Mouse (Mus musculus): ENCODE results near the gene Fubp1. TPM values are rescaled to one million over a fixed set of nuclear protein-coding genes. Genes with fewer than 3 reads are reported as not detected.

Gene Fubp1
- polyA plus RNA-seq, 1 experiment from 2014 or later = 142 TPM

GRCm38 (mm10) chr3:152261436-152261835 is 51.2 kb downstream of the Fubp1 start:
- Histone ChIP-seq H3K27me3 (replicated peaks) (no peaks in the 10 kb centered on the region), H3K9ac (peak overlapping the region; percentile 81), H3K4me2 (peak overlapping the region; percentile 77), H3K9me3 (replicated peaks) (no peaks in the 10 kb centered on the region), H3K36me3 (no peaks in the 10 kb centered on the region), H3K4me3 (peak overlapping the region; percentile 94), H3K27ac (ENCODE audit: poor library complexity, severe bottlenecking) (peak overlapping the region; percentile 100), H3K4me1 (replicated peaks) (peaks cover 53% of the 10 kb centered on the region)
- no peak for ATAC-seq (ENCODE audit: insufficient number of reproducible peaks, low FRiP score)
- 21% methylated on average over 8 of the region's 8 CpGs for WGBS

DNA sequence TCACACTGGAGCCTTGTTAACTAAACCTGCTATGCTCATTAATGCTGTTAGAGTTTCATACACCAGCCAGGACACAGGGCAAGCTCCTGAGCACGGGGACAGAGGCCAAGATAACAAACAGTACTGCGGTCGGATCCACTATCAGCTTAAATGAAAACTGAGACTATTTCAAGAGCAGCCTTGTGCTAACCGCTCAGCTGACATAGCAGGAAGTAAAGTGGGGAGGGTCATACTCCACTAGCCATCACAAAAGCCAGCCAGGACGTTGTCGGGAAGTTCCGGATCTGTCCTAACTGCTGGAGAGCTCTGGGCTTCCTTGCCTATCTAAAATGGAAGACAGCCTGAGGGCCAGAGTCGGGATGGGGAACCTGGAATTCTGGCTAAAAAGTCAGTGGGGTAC is 51.7 kb downstream of the Fubp1 start:
- 0 out of 2 replicates have a peak, but pooled peaks have one; percentile 35 for ATAC-seq (ENCODE audit: insufficient number of reproducible peaks, low FRiP score)
- WGBS = 3% methylated on average over 8 of the region's 8 CpGs
- Histone ChIP-seq H3K27me3 (replicated peaks) (no peaks in the 10 kb centered on the region), H3K27ac (ENCODE audit: poor library complexity, severe bottlenecking) (peak overlapping the region; percentile 100), H3K36me3 (no peaks in the 10 kb centered on the region), H3K4me1 (replicated peaks) (peaks cover 54% of the 10 kb centered on the region), H3K4me2 (peak overlapping the region; percentile 77), H3K4me3 (peak overlapping the region; percentile 94), H3K9me3 (replicated peaks) (no peaks in the 10 kb centered on the region), H3K9ac (peak overlapping the region; percentile 81)

DNA sequence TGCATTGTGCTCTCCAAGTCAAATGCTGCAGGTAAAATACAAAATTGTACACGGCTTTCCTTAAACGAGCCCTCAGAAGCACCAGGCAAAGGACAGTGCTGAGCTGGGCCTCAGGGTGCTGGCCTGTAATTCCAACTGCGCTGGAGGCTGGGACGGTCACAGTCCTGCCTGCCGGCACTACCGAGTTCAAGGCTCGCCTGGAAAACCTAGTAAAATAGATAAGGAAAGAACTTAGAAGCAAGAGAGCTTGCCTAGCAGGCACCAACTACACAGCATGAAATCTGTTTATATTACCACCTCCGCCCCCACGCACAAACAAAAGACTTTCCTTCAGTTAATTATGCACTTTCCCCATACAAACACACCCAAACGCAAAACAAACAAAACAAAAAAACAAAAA is 54.2 kb downstream of the Fubp1 start:
- H3K4me2 ChIP-seq = peak overlapping the region; percentile 77
- peak overlapping the region; percentile 99 for H3K9ac ChIP-seq
- H3K4me3 ChIP-seq = peak overlapping the region; percentile 94
- ATAC-seq (ENCODE audit: insufficient number of reproducible peaks, low FRiP score) = no peak
- H3K9me3 ChIP-seq (replicated peaks) = no peaks in the 10 kb centered on the region
- H3K36me3 ChIP-seq = no peaks in the 10 kb centered on the region
- peaks cover 51% of the 10 kb centered on the region for H3K4me1 ChIP-seq (replicated peaks)
- no peaks in the 10 kb centered on the region for H3K27me3 ChIP-seq (replicated peaks)
- 22% methylated on average over 10 of the region's 10 CpGs for WGBS
- peak overlapping the region; percentile 100 for H3K27ac ChIP-seq (ENCODE audit: poor library complexity, severe bottlenecking)

GRCm38 (mm10) chr3:152264830-152265229 is 54.6 kb downstream of the Fubp1 start:
- Histone ChIP-seq H3K27ac (ENCODE audit: poor library complexity, severe bottlenecking) (peak overlapping the region; percentile 100), H3K9ac (peak overlapping the region; percentile 99), H3K9me3 (replicated peaks) (no peaks in the 10 kb centered on the region), H3K36me3 (no peaks in the 10 kb centered on the region), H3K27me3 (replicated peaks) (no peaks in the 10 kb centered on the region), H3K4me1 (replicated peaks) (peaks cover 47% of the 10 kb centered on the region), H3K4me2 (peak overlapping the region; percentile 77), H3K4me3 (peak overlapping the region; percentile 94)
- no peak for ATAC-seq (ENCODE audit: insufficient number of reproducible peaks, low FRiP score)
- 24% methylated on average over 12 of the region's 12 CpGs for WGBS

GRCm38 (mm10) chr3:152265351-152266035 is 55.3 kb downstream of the Fubp1 start:
- peak; percentile 85 for ATAC-seq (ENCODE audit: insufficient number of reproducible peaks, low FRiP score)

DNA sequence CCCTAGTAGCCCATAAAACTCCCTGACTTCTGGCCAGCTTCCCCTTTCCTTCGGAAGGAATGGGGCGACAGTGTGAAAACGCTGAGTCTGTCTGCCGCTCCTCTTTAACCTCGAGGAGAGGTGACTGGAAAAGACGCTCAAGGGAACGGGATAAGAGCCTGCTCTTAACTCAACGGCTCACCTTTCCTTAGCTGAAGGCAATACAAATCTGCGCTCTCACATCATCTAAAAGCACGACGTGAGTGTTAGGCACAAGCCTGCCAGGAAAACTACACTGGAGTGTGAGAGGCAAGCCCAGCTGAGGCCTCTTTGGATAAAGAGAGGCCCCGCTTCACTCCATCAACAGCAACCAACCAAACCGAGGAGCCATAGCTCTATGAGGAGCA is 55.8 kb downstream of the Fubp1 start, which contains the start of gene Nexn:
Gene Nexn, minus strand, starts transcription at position 315 of the 386 bp plus-strand sequence.
- WGBS = 2% methylated on average over 13 of the region's 13 CpGs

More at GRCm38 (mm10) chr3:152265351-152266035, 55.3 kb downstream of the Fubp1 start:
- H3K9ac ChIP-seq = peak overlapping the region; percentile 99
- no peaks in the 10 kb centered on the region for H3K27me3 ChIP-seq (replicated peaks)
- H3K4me2 ChIP-seq = peak overlapping the region; percentile 77
- peak overlapping the region; percentile 94 for H3K4me3 ChIP-seq
- no peaks in the 10 kb centered on the region for H3K9me3 ChIP-seq (replicated peaks)
- WGBS = under 1% methylated on average over 57 of the region's 63 CpGs
- peak overlapping the region; percentile 100 for H3K27ac ChIP-seq (ENCODE audit: poor library complexity, severe bottlenecking)
- no peaks in the 10 kb centered on the region for H3K36me3 ChIP-seq
- peaks cover 41% of the 10 kb centered on the region for H3K4me1 ChIP-seq (replicated peaks)

GRCm38 (mm10) chr3:152268099-152268498 is 57.9 kb downstream of the Fubp1 start:
- no peak overlapping the region for H3K4me2 ChIP-seq
- no peaks in the 10 kb centered on the region for H3K9me3 ChIP-seq (replicated peaks)
- ATAC-seq (ENCODE audit: insufficient number of reproducible peaks, low FRiP score) = no peak
- H3K4me1 ChIP-seq (replicated peaks) = peaks cover 39% of the 10 kb centered on the region
- no peak overlapping the region for H3K9ac ChIP-seq
- H3K27ac ChIP-seq (ENCODE audit: poor library complexity, severe bottlenecking) = no peak overlapping the region
- H3K27me3 ChIP-seq (replicated peaks) = no peaks in the 10 kb centered on the region
- H3K4me3 ChIP-seq = no peak overlapping the region
- H3K36me3 ChIP-seq = 0 out of 2 replicates have a peak, but pooled peaks cover under 1% of the 10 kb centered on the region
- 85% methylated on average over 14 of the region's 14 CpGs for WGBS

More for the DNA sequence above, 55.8 kb downstream of the Fubp1 start, which contains the start of gene Nexn:
- ATAC-seq (ENCODE audit: insufficient number of reproducible peaks, low FRiP score) = 0 out of 2 replicates have a peak, but pooled peaks have one; percentile 10
- peak within 1 kb of the TSS; percentile 77 for H3K4me2 ChIP-seq
- H3K4me3 ChIP-seq = peak within 1 kb of the TSS; percentile 94
- peak within 1 kb of the TSS; percentile 100 for H3K27ac ChIP-seq (ENCODE audit: poor library complexity, severe bottlenecking)
- no peaks in the 10 kb centered on the region for H3K27me3 ChIP-seq (replicated peaks)
- no peaks in the 10 kb centered on the region for H3K36me3 ChIP-seq
- no peaks in the 10 kb centered on the region for H3K9me3 ChIP-seq (replicated peaks)
- H3K9ac ChIP-seq = peak within 1 kb of the TSS; percentile 99
- peaks cover 42% of the 10 kb centered on the region for H3K4me1 ChIP-seq (replicated peaks)

- Histone ChIP-seq H3K9ac (no peak overlapping the region), H3K4me3 (no peak overlapping the region), H3K36me3 (peaks cover 6% of the 10 kb centered on the region; the same call in 1 of the 2 replicates), H3K27ac (ENCODE audit: poor library complexity, severe bottlenecking) (no peak overlapping the region), H3K27me3 (replicated peaks) (no peaks in the 10 kb centered on the region), H3K9me3 (replicated peaks) (no peaks in the 10 kb centered on the region), H3K4me1 (replicated peaks) (peaks cover 40% of the 10 kb centered on the region), H3K4me2 (no peak overlapping the region)
- no peak for ATAC-seq (ENCODE audit: insufficient number of reproducible peaks, low FRiP score)
- 80% methylated on average over 10 of the region's 10 CpGs for WGBS
Measured at GRCm38 (mm10) chr3:152271071-152271710, 61.0 kb downstream of the Fubp1 start.

DNA sequence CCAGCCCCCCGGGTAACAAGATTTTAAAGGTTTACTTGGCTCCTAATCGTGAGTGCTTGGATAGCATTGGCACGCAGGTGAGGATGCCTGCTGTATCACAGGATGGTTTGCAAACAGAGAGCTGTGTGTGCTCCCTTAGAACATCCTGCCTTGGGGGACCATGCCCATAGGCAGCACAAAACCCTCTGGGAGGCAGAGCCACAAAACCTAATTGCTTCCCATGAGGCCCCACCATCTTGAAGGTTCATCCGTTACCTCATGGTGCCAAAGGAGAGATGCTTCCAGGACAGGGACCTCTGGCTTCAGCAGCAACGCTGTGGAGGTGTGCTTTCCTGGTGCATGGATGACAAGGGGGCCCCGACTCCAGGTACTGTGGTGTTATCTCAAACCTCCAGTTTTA is 61.7 kb downstream of the Fubp1 start:
- H3K9ac ChIP-seq = peak overlapping the region; percentile 10; the same call in 1 of the 2 replicates
- H3K4me2 ChIP-seq = 0 out of 2 replicates have a peak overlapping the region, but pooled peaks have one; percentile 5
- no peak overlapping the region for H3K4me3 ChIP-seq
- H3K36me3 ChIP-seq = peaks cover 11% of the 10 kb centered on the region
- H3K27ac ChIP-seq (ENCODE audit: poor library complexity, severe bottlenecking) = peak overlapping the region; percentile 36; the same call in 1 of the 2 replicates
- no peak for ATAC-seq (ENCODE audit: insufficient number of reproducible peaks, low FRiP score)
- peaks cover 34% of the 10 kb centered on the region for H3K4me1 ChIP-seq (replicated peaks)
- 69% methylated on average over 6 of the region's 6 CpGs for WGBS
- H3K27me3 ChIP-seq (replicated peaks) = no peaks in the 10 kb centered on the region
- no peaks in the 10 kb centered on the region for H3K9me3 ChIP-seq (replicated peaks)

DNA sequence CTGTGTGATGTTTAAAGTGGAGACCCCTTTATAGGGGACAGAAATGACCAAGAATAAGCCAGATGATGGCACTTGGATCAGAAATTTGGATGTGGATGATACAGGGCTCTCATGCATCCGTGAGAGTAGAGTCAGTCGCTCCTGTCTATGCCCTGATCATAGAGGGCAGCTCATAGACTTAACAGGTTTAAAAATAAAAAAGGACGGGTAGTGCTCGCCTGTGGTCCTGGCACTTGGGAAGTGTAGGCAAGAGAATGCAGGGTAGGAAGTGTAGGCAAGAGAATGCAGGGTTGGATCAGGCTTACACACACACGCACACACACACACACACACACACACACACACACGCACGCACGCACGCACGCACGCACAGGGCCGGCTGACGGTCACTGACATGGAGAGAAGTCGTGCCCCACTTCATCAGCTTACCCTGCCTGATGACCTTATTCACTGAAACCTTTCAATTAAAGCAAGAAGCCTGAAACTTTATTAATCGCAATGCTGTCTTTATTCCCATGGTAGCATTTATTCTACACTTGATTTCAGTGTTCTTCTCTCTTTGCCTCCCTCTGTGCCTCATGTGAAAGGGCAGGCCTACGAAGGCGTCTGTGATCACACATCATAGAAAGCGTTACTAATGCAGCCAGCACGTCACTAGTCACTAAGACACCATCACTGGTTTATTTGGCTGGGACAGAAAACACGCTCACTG is 62.9 kb downstream of the Fubp1 start:
- Histone ChIP-seq H3K4me3 (no peak overlapping the region), H3K4me1 (replicated peaks) (peaks cover 34% of the 10 kb centered on the region), H3K27me3 (replicated peaks) (no peaks in the 10 kb centered on the region), H3K36me3 (peaks cover 13% of the 10 kb centered on the region), H3K9me3 (replicated peaks) (no peaks in the 10 kb centered on the region), H3K27ac (ENCODE audit: poor library complexity, severe bottlenecking) (peak overlapping the region; percentile 66), H3K4me2 (no peak overlapping the region), H3K9ac (0 out of 2 replicates have a peak overlapping the region, but pooled peaks have one; percentile 3)
- ATAC-seq (ENCODE audit: insufficient number of reproducible peaks, low FRiP score) = no peak
- WGBS = 72% methylated on average over 20 of the region's 20 CpGs

DNA sequence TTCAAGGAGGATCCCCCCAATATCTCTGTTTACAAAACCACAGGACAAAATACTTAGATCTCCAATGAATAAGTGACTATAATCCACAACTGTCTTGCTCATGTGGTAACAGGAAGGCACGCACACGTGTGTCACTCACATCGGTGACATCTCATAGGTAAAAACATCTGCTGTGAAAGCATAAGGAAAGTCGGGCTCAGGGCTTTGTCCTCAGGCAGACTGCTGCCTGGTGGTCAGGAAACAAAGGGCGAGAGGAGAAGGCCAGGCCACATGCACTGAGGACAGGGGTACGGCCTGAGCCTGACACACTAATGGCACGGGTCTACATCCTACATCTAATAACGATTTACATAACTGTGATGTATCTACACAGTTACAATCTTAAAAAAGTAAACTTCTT is 64.8 kb downstream of the Fubp1 start:
- peaks cover 25% of the 10 kb centered on the region for H3K4me1 ChIP-seq (replicated peaks)
- no peak overlapping the region for H3K9ac ChIP-seq
- H3K27me3 ChIP-seq (replicated peaks) = no peaks in the 10 kb centered on the region
- no peak overlapping the region for H3K4me3 ChIP-seq
- no peak for ATAC-seq (ENCODE audit: insufficient number of reproducible peaks, low FRiP score)
- no peak overlapping the region for H3K27ac ChIP-seq (ENCODE audit: poor library complexity, severe bottlenecking)
- no peak overlapping the region for H3K4me2 ChIP-seq
- whole genome bisulfite sequencing = 82% methylated on average over 8 of the region's 8 CpGs
- peaks cover 13% of the 10 kb centered on the region for H3K36me3 ChIP-seq
- no peaks in the 10 kb centered on the region for H3K9me3 ChIP-seq (replicated peaks)

Data from heart, embryonic 12.5 days (tissue).